Mouse (Mus musculus) heart, postnatal 0 days (tissue): ENCODE data around the gene Slc7a5.

Experiments used
- CTCF ChIP-seq: IDR thresholded peaks from 2 replicates; pipeline ENCODE4 v1.5.1; 2016; ENCODE audit warnings: antibody characterized with exemption, control low read depth, low read depth
- EP300 ChIP-seq: IDR thresholded peaks from 2 replicates; pipeline ENCODE4 v1.6.1; 2016; ENCODE audit warnings: antibody characterized with exemption, low read depth

- no peak for TF ChIP-seq CTCF
- no peak for TF ChIP-seq EP300
Measured at GRCm38 (mm10) chr8:121832061-121832460, 75.4 kb downstream of the Slc7a5 start.
